Mouse (Mus musculus) heart, adult 2 months (tissue): Measurements from ENCODE around the gene Rack1.

Source experiments
- EP300 ChIP-seq: fragments of 200-500 bp; IDR thresholded peaks from 2 replicates; pipeline ENCODE4 v1.6.1; 2011; ENCODE audit warnings: low read depth, low read length, control low read depth; ENCODE audit not compliant: insufficient read depth
- POLR2A ChIP-seq: fragments of 200-500 bp; IDR thresholded peaks from 2 replicates; pipeline ENCODE4 v1.6.1; 2011; ENCODE audit warnings: mild to moderate bottlenecking, low read depth, low read length, control low read depth; ENCODE audit not compliant: insufficient read depth

- TF ChIP-seq POLR2A (no peak), EP300 (no peak)
Observed at GRCm38 (mm10) chr11:48764119-48764518, 36.0 kb upstream of the Rack1 start.
